Mouse (Mus musculus): ENCODE measurements around the gene Lrrc46.

DNA sequence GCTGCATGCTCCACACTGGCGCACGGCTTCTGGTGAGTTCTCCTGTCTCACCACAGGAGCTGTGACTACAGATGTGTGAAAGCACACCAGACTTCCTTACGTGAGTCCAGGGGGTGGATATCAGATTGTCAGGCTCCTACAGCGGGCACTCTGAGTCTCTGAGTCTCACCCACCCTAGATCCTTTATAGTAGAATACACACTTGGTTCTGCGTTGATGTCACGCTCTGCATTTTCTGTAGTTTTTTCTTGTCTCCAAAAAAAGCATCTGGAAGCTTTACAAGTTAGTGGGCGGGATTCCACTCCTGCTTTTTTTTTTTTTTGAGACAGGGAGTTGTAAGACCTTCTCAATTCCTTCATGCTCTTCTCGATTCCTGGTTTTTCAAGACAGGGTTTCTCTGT is 3.7 kb upstream of the Lrrc46 start:
- TF ChIP-seq CTCF (IDR thresholded peaks at IDR 0.05; ENCODE audit: control insufficient read depth, insufficient read depth, insufficient replicate concordance, low read depth, low read length) (no peak), POLR2A (IDR thresholded peaks at IDR 0.05; ENCODE audit: control insufficient read depth, low read depth, low read length) (no peak)

Measured in testis, adult 2 months (tissue).